Mouse (Mus musculus): ENCODE measurements around the gene Fam185a.

Fam185a gene

GRCm38 (mm10) chr5:21424614-21425602, at the start of gene Fam185a, which contains the start of gene Ccdc146:
Fam185a (plus strand) TSS chr5:21424958.
Ccdc146 (minus strand) TSS chr5:21424677.
- DNase-seq (ENCODE audit: low spot score) = peak; percentile 89

- DNase-seq (ENCODE audit: low spot score) = no peak
Observed at GRCm38 (mm10) chr5:21376935-21377334, 47.8 kb upstream of the Fam185a start.

GRCm38 (mm10) chr5:21378397-21378796, 46.4 kb upstream of the Fam185a start:
- no peak for DNase-seq (ENCODE audit: low spot score)

GRCm38 (mm10) chr5:21381986-21382385, 42.8 kb upstream of the Fam185a start:
- DNase-seq (ENCODE audit: low spot score) = no peak

- no peak for DNase-seq (ENCODE audit: low spot score)
Observed at GRCm38 (mm10) chr5:21382678-21383077, 42.1 kb upstream of the Fam185a start.

- peak; percentile 47 for DNase-seq (ENCODE audit: low spot score)
Observed at GRCm38 (mm10) chr5:21383392-21384251, 41.1 kb upstream of the Fam185a start.

- DNase-seq (ENCODE audit: low spot score) = no peak
Observed at GRCm38 (mm10) chr5:21384252-21384960, 40.4 kb upstream of the Fam185a start.

- no peak for DNase-seq (ENCODE audit: low spot score)
Observed at GRCm38 (mm10) chr5:21384976-21385375, 39.8 kb upstream of the Fam185a start.

GRCm38 (mm10) chr5:21386432-21386831, 38.3 kb upstream of the Fam185a start:
- no peak for DNase-seq (ENCODE audit: low spot score)

- DNase-seq (ENCODE audit: low spot score) = no peak
Observed at GRCm38 (mm10) chr5:21387340-21387739, 37.4 kb upstream of the Fam185a start.

GRCm38 (mm10) chr5:21388855-21389254, 35.9 kb upstream of the Fam185a start:
- DNase-seq (ENCODE audit: low spot score) = no peak

GRCm38 (mm10) chr5:21391616-21392384, 33.0 kb upstream of the Fam185a start:
- DNase-seq (ENCODE audit: low spot score) = no peak

GRCm38 (mm10) chr5:21394562-21394961, 30.2 kb upstream of the Fam185a start:
- no peak for DNase-seq (ENCODE audit: low spot score)

GRCm38 (mm10) chr5:21395205-21395840, 29.4 kb upstream of the Fam185a start:
- no peak for DNase-seq (ENCODE audit: low spot score)

GRCm38 (mm10) chr5:21411261-21411666, 13.5 kb upstream of the Fam185a start:
- no peak for DNase-seq (ENCODE audit: low spot score)

GRCm38 (mm10) chr5:21412056-21412455, 12.7 kb upstream of the Fam185a start:
- no peak for DNase-seq (ENCODE audit: low spot score)

- no peak for DNase-seq (ENCODE audit: low spot score)
Observed at GRCm38 (mm10) chr5:21413322-21413721, 11.4 kb upstream of the Fam185a start.

- DNase-seq (ENCODE audit: low spot score) = no peak
Observed at GRCm38 (mm10) chr5:21414116-21414820, 10.5 kb upstream of the Fam185a start.

- no peak for DNase-seq (ENCODE audit: low spot score)
Observed at GRCm38 (mm10) chr5:21418613-21419012, 6.1 kb upstream of the Fam185a start.

- DNase-seq (ENCODE audit: low spot score) = no peak
Observed at GRCm38 (mm10) chr5:21420609-21421008, 4.1 kb upstream of the Fam185a start.
